Mouse (Mus musculus) E14TG2a.4 (cell line): Measurements from ENCODE around the gene Adam3.

Experiments
- CTCF ChIP-seq: conservative IDR thresholded peaks from 2 replicates; pipeline ENCODE4 v1.5.1; 2014; ENCODE audit warnings: low read length
- NANOG ChIP-seq: IDR thresholded peaks from 2 replicates; pipeline ENCODE4 v1.6.1; 2014; ENCODE audit warnings: borderline replicate concordance, low read length, mixed read lengths
- POU5F1 ChIP-seq: IDR thresholded peaks from 2 replicates; pipeline ENCODE4 v1.6.1; 2014; ENCODE audit warnings: low read length, borderline replicate concordance

DNA sequence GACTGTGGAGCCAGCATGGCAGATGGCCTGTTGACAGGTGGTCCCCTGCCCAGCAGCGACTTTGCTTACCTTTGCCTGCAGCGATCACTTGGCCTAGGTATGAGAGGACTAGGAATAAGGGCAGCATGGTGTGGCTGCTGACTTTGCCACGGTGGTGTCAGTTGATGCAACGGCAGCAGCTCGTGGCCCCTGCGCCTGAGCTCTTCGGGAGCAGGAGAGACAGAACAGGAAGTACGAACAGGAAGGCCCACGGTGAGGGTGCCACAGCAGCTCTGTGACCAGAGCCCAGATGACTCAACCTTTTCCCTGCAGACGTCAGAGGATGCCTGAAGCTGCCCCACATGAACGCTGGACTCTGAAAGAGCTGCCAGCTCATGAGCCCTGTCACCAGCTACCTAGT, at the start of gene Adam3:
- no peak for TF ChIP-seq CTCF
- TF ChIP-seq POU5F1 = no peak
- TF ChIP-seq NANOG = no peak
